Mouse (Mus musculus) spleen, adult 2 months (tissue): ENCODE results near the gene Gpsm3.

Experiments used
- CTCF ChIP-seq: fragments of 200-500 bp; IDR thresholded peaks from 2 replicates; pipeline ENCODE4 v1.5.1; 2011; ENCODE audit warnings: mild to moderate bottlenecking, inconsistent platforms; ENCODE audit not compliant: insufficient read depth, insufficient read length, insufficient replicate concordance; ENCODE audit errors: extremely low read depth
- POLR2A ChIP-seq: fragments of 200-500 bp; IDR thresholded peaks from 2 replicates; pipeline ENCODE4 v1.6.1; 2011; ENCODE audit warnings: low read depth, low read length, inconsistent platforms

DNA sequence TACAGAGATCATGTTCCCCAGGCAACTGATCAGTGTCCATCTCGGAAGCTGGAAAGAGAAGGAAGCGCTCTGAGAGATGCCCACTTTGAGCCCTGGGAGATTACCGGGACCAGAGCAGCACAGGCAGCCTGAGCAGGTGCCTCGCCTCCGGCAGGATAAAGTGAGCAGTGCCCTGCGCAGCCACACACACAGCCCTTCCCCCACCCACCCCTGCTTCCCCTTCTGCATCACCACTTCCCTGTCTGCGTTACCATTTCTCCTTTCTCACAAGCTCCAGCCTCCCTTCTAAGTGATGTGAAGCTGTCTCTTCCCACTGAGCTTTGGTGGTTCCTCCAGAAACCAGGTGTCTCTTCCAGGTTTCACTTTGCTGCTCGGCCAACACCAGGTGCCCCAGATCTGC lies 28.4 kb upstream of the Gpsm3 start:
- no peak for TF ChIP-seq CTCF
- TF ChIP-seq POLR2A = no peak
